Mouse (Mus musculus): ENCODE results near the gene Ssxb5.
"Not testable (repeated sequence)": the region's sequence is repeated elsewhere in the genome, so short reads cannot be mapped to it uniquely, and the experiment has no call there.

The Ssxb5 gene

DNA sequence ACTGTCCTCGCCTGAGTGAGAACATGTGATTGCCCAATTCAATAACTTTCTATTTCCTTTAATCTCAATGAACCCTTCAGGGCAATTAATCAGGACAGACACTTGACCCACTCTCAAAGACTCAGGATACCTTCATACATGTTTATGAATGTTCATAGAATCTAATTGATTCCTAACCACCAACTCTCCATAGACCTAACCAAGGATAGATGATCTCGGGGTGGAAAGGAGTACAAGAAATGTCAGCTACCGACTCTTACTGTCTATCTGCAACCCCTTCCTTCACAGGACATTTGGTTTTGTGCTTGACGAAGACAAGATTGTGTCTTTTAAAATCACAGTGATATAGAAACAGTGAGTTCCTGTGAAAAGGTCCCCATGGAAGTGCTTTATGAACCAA is at the start of gene Ssxb5:
Gene Ssxb5, plus strand, starts transcription at position 301 of the 400 bp plus-strand sequence.
- DNase-seq (ENCODE audit: low spot score): not testable (repeated sequence)

DNA sequence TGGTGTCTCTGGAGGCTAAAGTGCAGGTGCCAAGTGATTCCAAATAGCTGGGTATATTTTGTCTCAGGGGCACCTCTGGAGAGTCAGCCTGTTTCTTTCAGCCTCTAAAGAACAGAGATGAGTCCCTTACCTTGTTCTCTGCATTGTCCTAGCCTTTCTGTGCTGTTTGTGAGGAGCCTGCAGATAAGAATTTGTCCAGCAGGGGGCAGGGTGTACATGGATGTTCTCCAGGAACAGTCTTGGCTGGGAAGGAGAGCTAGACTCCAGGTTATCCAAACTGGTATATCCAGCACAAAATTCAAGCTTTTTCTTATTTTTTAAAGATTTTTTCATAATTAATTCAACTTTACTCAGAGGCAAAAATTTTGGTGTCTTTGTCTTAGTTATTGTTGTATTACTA is 28.6 kb downstream of the Ssxb5 start:
- DNase-seq (ENCODE audit: low spot score): peak; percentile 34

DNA sequence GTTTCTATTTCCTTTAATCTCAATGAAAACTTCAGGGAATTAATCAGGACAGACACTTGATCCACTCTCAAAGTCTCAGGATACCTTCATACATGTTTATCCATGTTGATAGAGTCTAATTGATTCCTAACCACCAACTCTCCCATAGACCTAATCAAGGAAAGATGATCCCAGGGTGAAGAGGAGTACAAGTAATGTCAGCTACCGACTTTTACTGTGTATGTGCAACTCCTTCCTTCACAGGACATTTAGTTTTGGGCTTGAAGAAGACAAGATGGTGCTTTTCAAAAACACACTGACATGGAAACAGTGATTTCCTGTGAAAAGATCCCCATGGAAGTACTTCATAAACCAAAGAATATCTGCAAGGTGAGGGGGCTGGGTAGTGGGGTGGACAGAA is 40.2 kb downstream of the Ssxb5 start, which contains the start of gene Gm6592:
Gene Gm6592, plus strand, starts transcription at position 301 of the 400 bp plus-strand sequence.
- no peak for DNase-seq (ENCODE audit: low spot score)

DNA sequence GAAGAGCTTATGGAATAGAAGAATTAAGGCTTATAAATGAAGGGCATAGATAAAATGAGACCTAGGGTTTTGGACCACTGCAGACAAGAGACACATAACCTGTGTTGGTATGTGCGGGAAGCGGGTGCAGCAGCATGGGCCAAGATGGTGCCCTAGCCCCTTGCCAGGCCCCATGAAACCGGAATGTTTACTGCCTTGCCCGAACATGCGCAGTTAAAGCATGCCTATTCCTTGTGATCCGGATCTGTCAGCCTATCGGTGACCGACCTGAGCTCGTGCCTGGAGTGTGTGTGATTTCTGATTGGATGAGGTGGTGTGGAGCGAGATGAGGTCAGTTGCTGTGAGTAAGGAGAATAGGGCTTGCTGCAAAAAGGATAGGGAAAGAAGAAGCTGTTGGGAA is 49.0 kb downstream of the Ssxb5 start:
- no peak for DNase-seq (ENCODE audit: low spot score)

Measured in left cerebral cortex, adult 11 months (tissue).